Mouse (Mus musculus) bone marrow, adult 2 months (tissue): ENCODE data around the gene Dctd. TPM values are rescaled to one million over a fixed set of nuclear protein-coding genes. Genes with fewer than 3 reads are reported as not detected.

Experiments
- H3K27ac ChIP-seq: fragments of 200-500 bp; 2 replicates; pipeline ENCODE4 v1.5.1; 2012; ENCODE audit warnings: low read depth, mild to moderate bottlenecking, control low read depth, inconsistent platforms, low read length; ENCODE audit not compliant: control insufficient read depth, poor library complexity, insufficient read depth
- H3K4me1 ChIP-seq: fragments of 200-500 bp; 2 replicates; pipeline ENCODE4 v1.6.1; 2011; ENCODE audit warnings: low read length; ENCODE audit not compliant: control insufficient read depth, insufficient read depth
- H3K4me3 ChIP-seq: fragments of 200-500 bp; replicated peaks from 2 replicates; pipeline ENCODE3; 2011; ENCODE audit warnings: mild to moderate bottlenecking, low read depth, low read length, control low read depth; ENCODE audit not compliant: control insufficient read depth
- CTCF ChIP-seq: fragments of 200-500 bp; IDR thresholded peaks from 2 replicates; pipeline ENCODE4 v1.5.1; 2011; ENCODE audit warnings: low read length, control low read depth; ENCODE audit not compliant: control insufficient read depth, insufficient read depth
- POLR2A ChIP-seq: fragments of 200-500 bp; IDR thresholded peaks from 2 replicates; pipeline ENCODE4 v1.6.1; 2011; ENCODE audit warnings: low read depth, mild to moderate bottlenecking, control low read depth, low read length, borderline replicate concordance; ENCODE audit not compliant: control insufficient read depth
- WGBS: fragments of 180-500 bp; shearing (Covaris S2); methylation state at CpG from one replicate; pipeline ENCODE4 v1.1.7; 2018; 5-methylcytosine and 5-hydroxymethylcytosine counted together
- polyA plus RNA-seq: library from polyadenylated mRNA; stranded (reverse); fragments of >200 nt; gene quantifications from 2 replicates; pipeline ENCODE4 v1.2.4, GENCODE M21; 2011; ENCODE audit warnings: low replicate concordance; ENCODE audit not compliant: missing spikeins, insufficient read depth, insufficient read length

The Dctd gene
- polyA plus RNA-seq, 1 experiment, result 6.1 TPM

GRCm38 (mm10) chr8:48195971-48196370 is 97.1 kb downstream of the Dctd start:
- H3K4me3 ChIP-seq, result no peak overlapping the region
- WGBS, result 92% methylated on average over 9 of the region's 9 CpGs
- TF ChIP-seq CTCF, result no peak
- no peak for TF ChIP-seq POLR2A
- H3K4me1 ChIP-seq, result no peaks in the 10 kb centered on the region
- no peak overlapping the region for H3K27ac ChIP-seq

GRCm38 (mm10) chr8:48199171-48199570 is 100.3 kb downstream of the Dctd start:
- TF ChIP-seq CTCF, result no peak
- no peak for TF ChIP-seq POLR2A
- Histone ChIP-seq H3K4me3 (no peak overlapping the region), H3K4me1 (no peaks in the 10 kb centered on the region), H3K27ac (no peak overlapping the region)
- WGBS, result 81% methylated on average over 9 of the region's 9 CpGs

DNA sequence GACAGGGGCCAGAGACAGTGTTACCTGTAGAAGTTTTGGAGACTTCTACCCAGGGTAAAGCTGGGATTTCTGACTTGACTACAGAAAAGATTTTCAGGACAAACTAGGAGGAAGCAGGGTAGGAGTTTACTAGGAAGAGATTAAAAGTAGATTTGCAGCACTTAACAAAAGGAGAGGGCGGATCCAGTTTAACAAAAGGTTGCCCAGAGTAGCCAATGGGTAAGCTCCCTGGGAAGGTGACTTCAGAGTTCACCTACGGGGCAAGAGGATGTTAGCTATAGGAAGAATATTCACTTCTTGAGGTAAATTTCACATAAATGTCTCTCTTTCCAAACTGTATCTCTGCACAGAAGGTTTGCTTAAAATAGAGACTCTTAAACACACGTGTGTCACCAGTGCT is 103.7 kb downstream of the Dctd start:
- 64% methylated on average over 3 of the region's 3 CpGs for WGBS

More for the DNA sequence above, 103.7 kb downstream of the Dctd start:
- Histone ChIP-seq H3K4me3 (no peak overlapping the region), H3K27ac (no peak overlapping the region), H3K4me1 (no peaks in the 10 kb centered on the region)
- TF ChIP-seq POLR2A, result no peak
- TF ChIP-seq CTCF, result no peak

Other genes starting within 250 kb of the Dctd start
- gene Wwc2, start 108.2 kb upstream of the Dctd start, polyA plus RNA-seq, result 0.97 and 2.3 TPM in 2 replicates